Mouse (Mus musculus): ENCODE data around the gene Map3k12. TPM values are rescaled to one million over a fixed set of nuclear protein-coding genes. Genes with fewer than 3 reads are reported as not detected.
A peak's percentile ranks its signal among the peaks of the same experiment; 100 is the strongest.

Gene Map3k12
- polyA plus RNA-seq, 1 experiment = 13.1 TPM

DNA sequence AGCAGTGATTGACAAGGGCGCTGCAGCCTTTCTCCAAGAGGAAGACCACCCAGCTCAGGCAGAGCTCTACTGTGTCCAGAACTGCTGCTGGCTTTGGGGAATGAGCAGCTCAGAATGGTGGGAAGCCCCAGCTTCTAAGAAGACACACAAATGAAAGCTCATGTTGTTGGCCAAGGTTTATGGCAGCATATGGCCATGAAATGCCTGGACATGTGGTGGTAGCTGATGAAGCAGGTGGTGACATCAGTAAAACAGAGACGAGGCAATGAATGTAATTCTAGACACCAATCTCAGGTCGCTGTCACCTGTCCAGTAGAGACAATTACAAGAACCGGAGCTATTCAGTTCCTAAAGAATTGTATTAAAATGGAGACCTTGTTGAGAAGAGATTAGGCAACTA is 27.9 kb upstream of the Map3k12 start:
- TF ChIP-seq CTCF (IDR thresholded peaks at IDR 0.05; ENCODE audit: insufficient read depth, low read length) = no peak
- no peak for TF ChIP-seq POLR2A (IDR thresholded peaks at IDR 0.05; ENCODE audit: borderline replicate concordance, extremely low read depth, low read depth, low read length)
- WGBS = 95% methylated on average over 4 of the region's 4 CpGs
- Histone ChIP-seq H3K4me1 (ENCODE audit: control insufficient read depth, insufficient read depth, low read length) (peaks cover 4% of the 10 kb centered on the region), H3K4me3 (replicated peaks; ENCODE audit: extremely low read depth, low read depth, low read length) (no peak overlapping the region)
- DNase-seq = no peak

DNA sequence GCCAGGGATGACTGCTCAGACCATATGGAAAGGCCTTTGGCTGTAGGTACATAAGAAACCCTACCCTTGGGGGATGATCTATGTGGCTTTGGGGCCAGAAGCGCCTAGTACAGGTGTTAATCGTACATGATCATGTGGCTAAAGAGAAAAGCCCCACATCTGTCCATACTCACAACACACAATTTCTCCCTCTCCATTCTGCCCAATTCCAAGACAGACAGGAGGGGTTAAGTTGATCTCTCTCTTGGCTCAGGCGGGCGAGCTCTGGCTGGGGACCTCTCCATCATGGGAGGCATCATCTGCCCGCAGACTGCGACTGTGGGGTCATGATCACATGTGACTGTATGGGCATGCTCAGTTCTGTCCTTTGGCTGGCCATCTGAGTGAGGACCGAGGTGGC is 17.1 kb upstream of the Map3k12 start:
- no peak for TF ChIP-seq POLR2A (IDR thresholded peaks at IDR 0.05; ENCODE audit: borderline replicate concordance, extremely low read depth, low read depth, low read length)
- DNase-seq = no peak
- no peaks in the 10 kb centered on the region for H3K4me1 ChIP-seq (ENCODE audit: control insufficient read depth, insufficient read depth, low read length)
- WGBS = 86% methylated on average over 7 of the region's 7 CpGs
- no peak overlapping the region for H3K4me3 ChIP-seq (replicated peaks; ENCODE audit: extremely low read depth, low read depth, low read length)

DNA sequence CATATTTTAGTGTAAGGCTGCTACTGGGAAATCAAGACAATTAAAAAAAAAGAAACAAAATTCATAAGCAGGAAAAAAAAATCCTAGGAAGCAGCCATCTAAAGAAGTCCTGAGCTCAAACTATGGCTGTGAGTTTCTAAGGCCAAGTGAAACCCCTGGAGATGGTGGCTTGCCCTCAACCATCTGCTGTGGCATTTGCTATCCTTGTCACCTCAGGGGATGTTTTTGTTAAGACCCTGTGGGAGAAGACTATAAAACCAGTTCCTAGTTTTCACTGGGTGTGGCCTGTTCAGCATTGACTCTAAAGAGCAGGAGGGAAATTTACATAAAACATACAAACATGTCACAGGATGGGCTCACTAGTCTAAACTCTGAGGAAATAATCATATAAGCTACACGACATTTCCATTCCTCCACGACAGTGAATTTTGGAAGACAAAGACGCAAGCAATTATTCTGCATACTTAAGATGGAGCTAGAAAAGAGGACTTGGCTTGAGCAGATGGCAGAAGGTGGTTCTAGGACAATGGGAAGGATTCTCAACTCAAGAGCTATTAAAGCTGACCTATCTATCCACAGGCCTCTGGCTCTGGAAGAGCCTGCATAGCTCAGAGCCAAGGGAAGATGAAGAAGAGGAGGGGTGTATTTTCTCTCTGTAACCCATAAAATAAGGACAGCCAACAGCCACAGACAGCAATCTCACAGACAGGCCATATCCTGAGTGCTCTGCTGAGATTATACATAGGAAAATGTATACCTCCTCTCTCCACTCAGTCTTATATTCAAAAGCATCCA is 15.4 kb upstream of the Map3k12 start:
- no peak for TF ChIP-seq CTCF (IDR thresholded peaks at IDR 0.05; ENCODE audit: insufficient read depth, low read length)
- TF ChIP-seq POLR2A (IDR thresholded peaks at IDR 0.05; ENCODE audit: borderline replicate concordance, extremely low read depth, low read depth, low read length) = no peak
- WGBS = 82% methylated on average over 3 of the region's 3 CpGs

DNA sequence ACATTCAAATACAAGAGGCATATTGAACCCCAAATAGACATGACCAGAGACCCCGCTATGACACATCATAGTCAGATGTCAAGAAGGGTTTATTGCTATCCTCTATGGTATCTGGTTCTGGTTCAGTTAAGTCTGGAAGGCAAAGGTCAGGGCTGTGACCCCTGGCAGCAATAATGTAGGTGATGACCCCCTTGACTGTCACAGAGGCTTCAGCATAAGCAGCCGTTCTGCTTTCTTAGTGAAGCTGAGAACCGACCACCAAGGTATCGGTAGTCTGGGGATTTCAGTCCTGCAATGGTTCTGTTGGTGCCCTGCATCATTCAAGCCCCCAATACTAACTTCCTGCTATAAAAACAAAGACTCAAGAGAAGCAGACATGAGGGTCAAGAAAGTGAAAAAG is 14.7 kb upstream of the Map3k12 start:
- WGBS = 89% methylated on average over 4 of the region's 4 CpGs
- Histone ChIP-seq H3K4me1 (ENCODE audit: control insufficient read depth, insufficient read depth, low read length) (no peaks in the 10 kb centered on the region), H3K4me3 (replicated peaks; ENCODE audit: extremely low read depth, low read depth, low read length) (no peak overlapping the region)
- no peak for DNase-seq
- TF ChIP-seq CTCF (IDR thresholded peaks at IDR 0.05; ENCODE audit: insufficient read depth, low read length) (no peak), POLR2A (IDR thresholded peaks at IDR 0.05; ENCODE audit: borderline replicate concordance, extremely low read depth, low read depth, low read length) (no peak)

More for the DNA sequence above, 15.4 kb upstream of the Map3k12 start:
- no peak for DNase-seq
- H3K4me1 ChIP-seq (ENCODE audit: control insufficient read depth, insufficient read depth, low read length) = no peaks in the 10 kb centered on the region
- no peak overlapping the region for H3K4me3 ChIP-seq (replicated peaks; ENCODE audit: extremely low read depth, low read depth, low read length)

DNA sequence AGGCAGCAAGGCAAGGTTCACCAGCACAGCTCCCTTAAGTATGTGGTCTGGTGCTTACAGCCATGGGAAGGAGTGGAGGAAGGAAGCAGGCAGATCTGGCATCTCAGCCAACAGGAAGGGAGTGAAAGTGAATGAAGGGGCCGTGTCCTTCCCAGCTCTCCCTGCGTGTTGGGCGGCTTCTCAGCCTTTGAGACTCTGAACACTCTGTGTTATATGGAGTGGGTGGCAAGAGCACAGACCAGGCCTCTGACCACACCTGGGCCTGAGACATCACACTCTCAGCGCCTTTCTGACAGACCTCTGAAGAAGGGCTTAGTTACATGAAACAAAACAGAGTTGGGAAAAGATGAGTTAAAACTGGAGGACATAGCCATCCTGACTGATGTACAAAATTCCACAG is 13.7 kb upstream of the Map3k12 start:
- H3K4me3 ChIP-seq (replicated peaks; ENCODE audit: extremely low read depth, low read depth, low read length) = no peak overlapping the region
- no peaks in the 10 kb centered on the region for H3K4me1 ChIP-seq (ENCODE audit: control insufficient read depth, insufficient read depth, low read length)
- 61% methylated on average over 4 of the region's 4 CpGs for WGBS
- TF ChIP-seq POLR2A (IDR thresholded peaks at IDR 0.05; ENCODE audit: borderline replicate concordance, extremely low read depth, low read depth, low read length) (no peak), CTCF (IDR thresholded peaks at IDR 0.05; ENCODE audit: insufficient read depth, low read length) (no peak)
- DNase-seq = no peak

DNA sequence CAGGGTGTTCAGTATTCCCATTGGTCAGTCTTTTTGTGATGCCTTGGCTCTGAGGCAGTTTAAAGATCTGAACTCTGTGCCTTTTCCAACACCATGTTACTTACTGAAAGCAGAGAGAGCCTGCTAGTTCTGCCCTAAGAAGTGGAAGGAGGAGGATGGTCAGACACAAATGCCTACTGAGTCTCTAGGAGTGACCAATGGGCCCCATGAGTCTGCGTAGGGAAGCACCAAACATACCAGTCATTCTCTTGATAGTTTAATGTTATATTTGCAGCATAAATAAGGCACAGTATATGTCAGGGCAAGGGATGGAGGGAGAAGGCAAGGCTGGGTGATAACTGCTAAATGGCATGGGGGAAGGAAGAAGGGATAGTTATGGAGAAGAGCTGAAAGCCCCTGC is 11.5 kb upstream of the Map3k12 start:
- no peak for TF ChIP-seq POLR2A (IDR thresholded peaks at IDR 0.05; ENCODE audit: borderline replicate concordance, extremely low read depth, low read depth, low read length)
- 100% methylated on average over 1 of the region's 1 CpGs for WGBS
- no peak for DNase-seq

DNA sequence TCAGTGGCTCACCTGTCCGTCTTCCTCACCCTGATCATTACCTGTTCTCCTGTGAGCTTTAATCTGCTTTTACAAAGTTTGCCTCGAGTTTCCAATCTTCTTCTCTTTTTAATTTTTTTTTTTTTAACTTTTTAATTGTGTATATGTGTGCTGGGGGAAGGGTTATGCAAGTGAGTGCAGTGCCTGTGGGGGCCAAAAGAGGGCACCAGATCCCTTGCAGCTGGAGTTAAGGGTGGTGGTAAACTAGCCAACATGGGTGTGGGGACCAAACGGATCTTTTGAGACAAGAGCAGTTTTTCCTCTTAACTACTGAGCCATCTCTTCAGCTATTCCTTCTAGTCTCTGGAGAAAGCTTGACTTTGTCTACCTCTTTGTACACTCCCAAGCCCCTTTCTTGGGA is 11.1 kb upstream of the Map3k12 start:
- DNase-seq = no peak
- 79% methylated on average over 3 of the region's 3 CpGs for WGBS
- no peaks in the 10 kb centered on the region for H3K4me1 ChIP-seq (ENCODE audit: control insufficient read depth, insufficient read depth, low read length)
- no peak overlapping the region for H3K4me3 ChIP-seq (replicated peaks; ENCODE audit: extremely low read depth, low read depth, low read length)
- TF ChIP-seq POLR2A (IDR thresholded peaks at IDR 0.05; ENCODE audit: borderline replicate concordance, extremely low read depth, low read depth, low read length) (no peak), CTCF (IDR thresholded peaks at IDR 0.05; ENCODE audit: insufficient read depth, low read length) (peak; percentile 55; the same call in 1 of the 2 replicates)

More for the DNA sequence above, 11.5 kb upstream of the Map3k12 start:
- Histone ChIP-seq H3K4me3 (replicated peaks; ENCODE audit: extremely low read depth, low read depth, low read length) (no peak overlapping the region), H3K4me1 (ENCODE audit: control insufficient read depth, insufficient read depth, low read length) (no peaks in the 10 kb centered on the region)

DNA sequence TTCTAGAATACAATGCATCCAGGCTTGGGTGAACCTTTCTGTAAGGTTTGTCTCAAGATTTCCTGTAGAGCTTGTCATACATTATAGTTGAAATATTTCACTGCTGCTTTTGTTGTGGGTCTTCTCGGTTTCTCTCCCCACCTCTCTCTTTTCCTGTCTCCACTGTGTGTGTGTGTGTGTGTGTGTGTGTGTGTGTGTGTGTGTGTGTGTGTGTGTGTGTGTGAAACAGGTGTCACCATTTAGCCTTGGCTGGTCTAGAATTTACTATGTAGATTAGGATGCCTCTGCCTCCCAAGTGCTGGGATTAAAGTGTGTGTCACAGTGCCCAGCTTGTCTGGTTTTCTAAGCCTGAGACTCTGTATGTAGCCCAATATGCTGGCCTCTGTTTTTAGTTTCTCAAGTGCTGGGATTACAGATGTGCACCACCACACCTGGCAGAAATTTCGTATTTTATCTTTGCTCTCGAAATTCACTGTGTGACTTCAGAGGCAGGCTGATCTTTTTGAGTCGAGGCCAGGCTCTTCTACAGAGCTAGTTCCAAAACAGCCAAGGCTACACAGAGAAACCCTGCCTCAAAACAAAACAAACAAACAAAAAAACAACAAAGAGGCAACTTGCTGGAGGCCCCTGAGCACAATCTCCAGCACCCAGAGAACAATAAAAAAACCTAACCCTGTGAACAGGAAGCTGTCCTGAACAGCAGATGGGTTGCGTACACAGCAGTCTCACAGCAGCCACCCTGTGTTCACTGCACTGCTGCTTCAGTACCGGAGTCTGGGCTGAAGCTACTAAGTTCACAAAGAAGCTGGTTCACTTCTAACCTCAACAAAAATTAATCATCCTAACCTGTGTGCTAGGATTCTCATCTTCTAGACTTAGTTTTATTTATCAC is 9.5 kb upstream of the Map3k12 start:
- no peak overlapping the region for H3K4me3 ChIP-seq (replicated peaks; ENCODE audit: extremely low read depth, low read depth, low read length)
- DNase-seq = no peak
- 72% methylated on average over 6 of the region's 6 CpGs for WGBS
- TF ChIP-seq POLR2A (IDR thresholded peaks at IDR 0.05; ENCODE audit: borderline replicate concordance, extremely low read depth, low read depth, low read length) = no peak
- no peak for TF ChIP-seq CTCF (IDR thresholded peaks at IDR 0.05; ENCODE audit: insufficient read depth, low read length)
- H3K4me1 ChIP-seq (ENCODE audit: control insufficient read depth, insufficient read depth, low read length) = no peaks in the 10 kb centered on the region

DNA sequence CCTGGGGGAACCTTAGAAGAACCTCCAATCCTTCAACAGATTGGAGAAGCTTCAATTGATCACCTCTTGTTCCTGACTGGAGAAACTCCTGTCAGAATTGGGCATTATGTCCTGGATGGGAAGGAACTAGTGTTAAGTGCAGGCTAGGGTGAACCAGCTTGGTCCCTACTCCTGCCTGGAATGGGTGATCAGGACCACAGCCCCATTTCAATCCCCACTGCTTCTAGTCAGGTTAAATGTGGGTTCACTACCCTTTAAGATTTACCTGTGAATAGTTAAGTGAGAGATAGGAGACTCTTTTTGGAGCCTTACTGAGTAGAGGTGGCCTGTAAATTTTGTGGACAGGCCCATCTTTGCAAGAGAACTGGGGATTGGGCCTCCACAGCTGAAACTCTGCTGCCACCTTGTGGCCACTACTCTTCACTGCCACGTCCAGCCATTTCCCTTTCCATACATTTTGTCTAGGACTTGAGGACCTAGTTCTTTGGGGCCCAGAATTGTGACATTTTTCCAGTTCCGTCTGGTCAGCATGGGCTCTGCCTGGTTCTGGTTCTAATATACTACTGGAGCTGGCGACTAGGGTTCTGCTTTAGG is 8.1 kb upstream of the Map3k12 start, which contains the start of gene Npff:
TSS of gene Npff (minus strand) at position 51 of the 594 bp plus-strand sequence.
- Histone ChIP-seq H3K4me3 (replicated peaks; ENCODE audit: extremely low read depth, low read depth, low read length) (no peak within 1 kb of the TSS), H3K4me1 (ENCODE audit: control insufficient read depth, insufficient read depth, low read length) (no peaks in the 10 kb centered on the region)
- 8% methylated on average over 3 of the region's 3 CpGs for WGBS
- TF ChIP-seq POLR2A (IDR thresholded peaks at IDR 0.05; ENCODE audit: borderline replicate concordance, extremely low read depth, low read depth, low read length) = no peak
- TF ChIP-seq CTCF (IDR thresholded peaks at IDR 0.05; ENCODE audit: insufficient read depth, low read length) = peak; percentile 92
- peak; percentile 72 for DNase-seq

Measured in lung, adult 2 months (tissue).